Mouse (Mus musculus) ovary, postnatal 36 days (tissue): ENCODE results near the gene Anapc15.
"Not testable (repeated sequence)": the region's sequence is repeated elsewhere in the genome, so short reads cannot be mapped to it uniquely, and the experiment has no call there.

Source experiments
- DNase-seq: peaks from one replicate; pipeline ENCODE4 v3.0.0; 2022; ENCODE audit warnings: low spot score, mixed read lengths

Anapc15 gene

GRCm38 (mm10) chr7:101896104-101897066 is 32.9 kb downstream of the Anapc15 start:
- DNase-seq, result peak; percentile 92

DNA sequence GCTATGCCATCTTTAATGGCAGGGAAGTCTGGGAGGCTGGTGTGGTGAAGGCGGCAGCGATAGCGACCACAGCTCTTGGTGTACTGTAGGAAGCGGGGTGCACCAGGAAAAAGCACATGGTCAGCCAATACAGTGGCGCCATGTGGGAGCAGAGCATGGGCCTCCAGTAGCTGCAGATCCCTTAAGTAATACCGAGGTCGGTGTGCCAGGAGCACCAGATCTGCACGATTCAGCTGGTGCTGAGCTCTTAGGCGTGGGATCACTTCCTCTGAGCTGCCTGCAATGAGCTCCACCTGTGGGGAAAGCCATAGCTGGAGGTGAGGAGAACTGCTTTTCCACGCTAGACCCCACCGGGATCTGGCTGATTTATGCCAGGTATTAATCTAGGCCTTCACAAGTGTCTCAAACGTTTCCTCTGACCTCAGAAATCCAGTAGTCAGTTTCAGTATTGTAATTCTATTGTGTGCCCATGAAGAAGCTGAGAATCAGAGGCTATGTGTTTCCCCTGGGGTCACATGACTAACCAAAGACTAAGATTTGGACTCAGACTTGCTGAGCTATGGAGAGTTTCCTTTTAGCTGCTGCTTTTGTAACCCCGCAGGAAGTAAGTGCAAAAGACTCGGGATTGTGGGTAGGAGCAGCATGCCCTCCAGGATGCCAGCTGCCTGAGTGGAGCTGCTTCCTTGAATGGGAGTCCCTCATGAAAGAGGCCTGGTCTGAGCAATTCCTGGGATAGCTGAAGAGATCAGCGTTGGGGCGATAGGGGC is 37.0 kb downstream of the Anapc15 start:
- DNase-seq, result no peak

DNA sequence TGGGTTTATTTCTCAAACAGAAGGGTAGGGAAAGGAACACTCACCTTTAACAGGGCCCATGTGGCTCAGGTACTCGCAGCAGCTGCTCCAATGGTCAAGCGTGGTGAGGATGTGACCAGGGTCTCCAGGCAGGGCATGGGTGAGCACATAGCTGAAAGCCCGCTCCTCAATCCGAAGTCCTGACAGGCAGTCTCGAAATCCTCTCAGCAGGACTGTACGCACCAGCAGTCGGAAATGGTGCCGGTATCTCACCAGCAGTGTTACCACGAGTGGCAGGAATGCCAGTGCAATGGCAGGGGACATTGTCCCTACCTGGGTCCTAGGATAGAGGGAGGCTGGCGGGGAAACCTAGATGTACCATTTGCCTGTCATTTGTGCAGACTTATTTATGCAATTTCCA is 38.5 kb downstream of the Anapc15 start:
- no peak for DNase-seq

GRCm38 (mm10) chr7:101902846-101903245 is 39.3 kb downstream of the Anapc15 start:
- no peak for DNase-seq

GRCm38 (mm10) chr7:101905561-101906286 is 42.2 kb downstream of the Anapc15 start, which contains the start of gene Lamtor1:
Lamtor1 (plus strand) TSS chr7:101905904.
- DNase-seq, result peak; percentile 99

DNA sequence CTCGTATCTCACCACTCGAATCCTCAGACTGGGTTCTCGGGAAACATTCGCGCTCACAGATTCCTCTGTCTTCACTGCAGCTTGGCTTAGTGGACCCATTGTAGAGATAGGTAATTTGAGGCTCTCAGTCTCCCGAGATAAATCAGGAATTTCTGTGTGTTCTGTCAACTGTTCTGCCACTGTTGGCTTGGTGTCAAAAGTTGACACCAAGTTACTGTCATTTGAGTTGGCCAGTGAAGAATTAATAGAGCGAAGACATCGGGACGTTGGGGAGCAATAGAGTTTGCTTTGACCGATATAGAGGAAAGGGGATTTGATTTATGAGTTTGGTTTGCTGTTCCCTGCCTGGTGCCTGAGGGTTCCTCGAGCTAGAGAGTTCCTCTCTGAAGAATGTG is 42.8 kb downstream of the Anapc15 start, which contains the start of gene Tomt:
Gene Tomt, minus strand, starts transcription at position 73 of the 395 bp plus-strand sequence.
- DNase-seq, result no peak

- DNase-seq, result no peak
Observed at GRCm38 (mm10) chr7:101906696-101907095, 43.2 kb downstream of the Anapc15 start.

GRCm38 (mm10) chr7:101908367-101908766 is 44.9 kb downstream of the Anapc15 start:
- DNase-seq, result no peak

DNA sequence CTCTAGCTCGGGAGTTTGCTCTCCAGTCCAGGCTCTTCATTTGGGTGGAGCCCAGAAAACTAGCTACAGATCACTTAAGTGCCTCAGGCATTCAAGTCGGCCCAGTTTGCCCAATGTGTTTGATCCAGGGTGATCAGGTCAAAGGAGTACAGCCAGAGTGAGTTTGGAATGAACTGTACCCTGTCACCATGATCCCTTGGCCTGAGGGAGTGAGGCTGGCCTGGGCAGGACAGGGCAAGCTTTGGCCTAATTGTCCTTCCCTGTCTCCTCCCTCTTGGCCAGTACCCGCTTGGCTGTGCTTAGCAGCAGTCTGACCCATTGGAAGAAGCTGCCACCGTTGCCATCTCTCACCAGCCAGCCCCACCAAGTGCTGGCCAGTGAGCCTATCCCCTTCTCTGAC is 46.6 kb downstream of the Anapc15 start:
- DNase-seq, result no peak

- DNase-seq, result no peak
Observed at GRCm38 (mm10) chr7:101911982-101912381, 48.5 kb downstream of the Anapc15 start.

DNA sequence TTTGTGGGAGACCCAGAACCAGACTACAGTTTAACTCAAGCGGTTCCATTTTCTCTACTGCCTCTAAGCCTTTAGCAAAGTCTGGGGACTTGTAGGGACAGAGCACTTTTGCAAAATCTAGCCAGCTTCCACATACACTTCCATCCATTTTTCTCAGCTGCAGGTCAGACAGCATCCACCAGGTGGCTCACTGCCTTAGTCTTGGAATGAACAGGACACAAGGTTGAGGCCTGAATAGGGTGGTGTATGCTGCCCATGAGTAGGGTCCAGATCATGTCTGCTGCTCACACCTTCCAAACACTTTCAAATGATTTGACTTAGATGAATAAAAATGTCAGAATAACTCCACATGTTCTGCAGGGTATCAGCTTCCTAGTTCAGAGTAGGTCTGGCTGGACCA is 54.6 kb downstream of the Anapc15 start:
- peak; percentile 53 for DNase-seq

- not testable (repeated sequence) for DNase-seq
Observed at GRCm38 (mm10) chr7:101925892-101926291, 62.4 kb downstream of the Anapc15 start.

DNA sequence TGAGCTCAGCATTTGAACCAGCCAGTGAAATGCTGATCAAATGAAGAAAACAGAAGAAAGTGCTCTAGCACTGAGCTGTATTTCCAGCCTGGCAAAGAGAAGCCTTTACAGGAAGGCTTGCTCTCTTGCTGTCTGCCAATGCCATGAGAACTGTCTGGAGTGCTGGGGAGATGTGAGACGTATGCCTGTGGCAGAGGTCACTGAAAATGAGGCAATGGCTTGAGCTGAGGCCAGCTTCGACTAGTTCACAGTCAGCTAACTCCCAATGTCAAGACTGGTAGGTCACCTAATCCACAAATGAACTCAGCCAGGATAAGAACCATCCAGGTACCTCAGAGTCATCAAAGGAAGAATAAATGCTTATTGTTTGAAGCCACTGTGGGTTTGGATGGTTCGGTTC is 64.6 kb downstream of the Anapc15 start:
- DNase-seq, result no peak

- DNase-seq, result no peak
Observed at GRCm38 (mm10) chr7:101932551-101932950, 69.0 kb downstream of the Anapc15 start.

DNA sequence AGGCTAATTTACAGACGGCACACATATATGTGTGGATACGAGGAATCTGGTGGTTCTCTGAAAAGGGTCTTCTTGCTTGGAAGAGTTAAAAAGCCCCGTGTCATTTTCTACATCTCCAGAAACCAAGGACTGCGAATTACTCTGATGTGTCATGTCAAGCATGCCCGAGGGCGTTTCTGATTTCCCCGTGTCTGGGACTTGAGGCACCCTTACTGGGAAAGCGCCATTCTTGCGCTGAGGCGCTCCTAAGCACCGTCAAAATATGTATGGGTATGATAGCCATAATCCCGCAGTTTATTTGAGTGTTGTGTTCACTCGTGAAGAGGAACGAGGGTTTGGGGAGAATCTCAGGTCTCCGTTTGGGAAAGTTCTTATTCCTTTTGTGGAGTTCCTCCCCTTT is 69.8 kb downstream of the Anapc15 start:
- no peak for DNase-seq

GRCm38 (mm10) chr7:101933751-101934240 is 70.3 kb downstream of the Anapc15 start, which contains the start of the genes Lrrc51 and Numa1:
Lrrc51 (minus strand) TSS chr7:101933895.
Numa1 (plus strand) TSS chr7:101934111.
- peak; percentile 94 for DNase-seq

DNA sequence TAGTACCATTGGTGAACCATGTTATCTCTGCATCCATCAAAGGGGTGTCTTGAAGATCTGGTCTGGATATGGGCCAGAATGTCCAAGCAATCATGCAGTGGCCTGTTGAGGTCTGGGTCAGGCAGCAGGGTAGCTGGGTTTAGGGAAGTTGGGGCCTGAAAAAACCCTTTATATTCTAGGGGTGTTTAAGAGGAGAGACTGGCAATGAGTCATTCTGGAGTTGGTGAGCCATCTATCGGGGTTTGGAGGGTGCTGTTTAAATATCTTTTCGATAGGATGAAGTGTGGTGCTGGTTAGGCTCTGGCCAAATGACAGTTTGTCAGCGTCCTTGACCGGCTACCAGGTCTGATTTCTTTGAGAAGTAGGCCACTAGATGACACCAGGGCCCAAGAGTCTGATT is 72.4 kb downstream of the Anapc15 start:
- DNase-seq, result no peak

GRCm38 (mm10) chr7:101936996-101937395 is 73.5 kb downstream of the Anapc15 start:
- DNase-seq, result no peak

DNA sequence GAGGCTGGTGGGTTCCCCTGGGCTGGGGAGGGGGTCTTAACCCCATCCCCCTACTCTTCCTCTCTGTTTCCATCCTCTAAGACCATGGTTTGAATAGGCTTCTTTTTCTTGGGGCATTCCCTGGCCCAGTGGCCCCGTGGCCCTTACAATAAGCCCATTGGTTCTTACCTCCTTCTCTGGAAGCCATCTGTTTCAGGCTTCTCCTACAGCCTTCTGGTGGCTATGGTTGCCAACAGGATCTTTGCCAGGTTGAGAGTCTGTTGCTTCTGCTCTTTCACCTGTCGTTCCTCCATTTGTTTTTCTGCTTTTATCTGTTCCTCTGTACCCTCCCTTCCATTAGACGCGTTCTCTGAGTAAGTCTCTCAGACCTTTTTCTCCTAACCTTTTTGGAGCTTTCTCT is 74.1 kb downstream of the Anapc15 start:
- DNase-seq, result no peak

DNA sequence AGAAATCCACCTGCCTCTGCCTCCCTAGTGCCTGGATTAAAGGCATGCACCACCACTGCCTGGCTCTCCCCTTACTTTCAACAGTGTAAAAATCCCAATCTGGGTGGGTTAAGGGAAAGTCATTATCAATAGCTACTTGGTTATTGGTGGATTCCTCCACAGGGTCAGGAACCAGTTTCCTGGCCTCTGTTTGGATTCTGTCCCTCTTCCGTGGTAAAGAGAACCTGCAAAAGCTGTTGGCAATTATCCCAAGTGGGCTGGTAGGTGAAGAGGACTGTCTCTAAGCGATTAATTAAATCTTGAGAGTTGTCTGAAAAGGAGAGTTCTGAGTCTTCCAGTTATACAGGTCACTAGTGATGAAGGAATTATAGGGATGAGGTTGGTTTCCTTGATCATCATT is 74.8 kb downstream of the Anapc15 start:
- no peak for DNase-seq

DNA sequence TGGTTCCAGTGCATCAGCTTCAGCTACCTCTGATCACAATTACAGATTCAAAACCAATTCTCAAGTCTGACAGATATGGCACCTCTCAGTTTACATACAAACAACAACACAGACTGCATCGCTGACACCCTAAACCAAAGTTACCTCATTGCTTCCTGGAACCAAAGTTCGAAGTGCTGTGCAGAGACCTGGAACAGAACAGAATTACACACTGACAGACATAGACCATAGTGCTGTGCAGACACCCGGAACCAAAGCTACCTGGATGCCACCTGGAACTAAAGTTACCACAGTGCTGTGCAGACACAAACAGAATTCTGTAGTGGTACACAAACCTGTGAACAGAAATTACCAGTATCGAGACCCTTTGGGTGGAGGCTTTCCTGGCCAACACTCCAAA is 76.2 kb downstream of the Anapc15 start:
- no peak for DNase-seq

- not testable (repeated sequence) for DNase-seq
Observed at GRCm38 (mm10) chr7:101949008-101949407, 85.5 kb downstream of the Anapc15 start.
